Mouse (Mus musculus) naive thymus-derived CD4-positive, alpha-beta T cell, adult 2 months (primary cell): ENCODE results near the gene Ldb3.

Source experiments
- DNase-seq: peaks from one replicate; pipeline ENCODE4 v3.0.0-alpha.2; 2011; ENCODE audit warnings: low read depth

The Ldb3 gene

DNA sequence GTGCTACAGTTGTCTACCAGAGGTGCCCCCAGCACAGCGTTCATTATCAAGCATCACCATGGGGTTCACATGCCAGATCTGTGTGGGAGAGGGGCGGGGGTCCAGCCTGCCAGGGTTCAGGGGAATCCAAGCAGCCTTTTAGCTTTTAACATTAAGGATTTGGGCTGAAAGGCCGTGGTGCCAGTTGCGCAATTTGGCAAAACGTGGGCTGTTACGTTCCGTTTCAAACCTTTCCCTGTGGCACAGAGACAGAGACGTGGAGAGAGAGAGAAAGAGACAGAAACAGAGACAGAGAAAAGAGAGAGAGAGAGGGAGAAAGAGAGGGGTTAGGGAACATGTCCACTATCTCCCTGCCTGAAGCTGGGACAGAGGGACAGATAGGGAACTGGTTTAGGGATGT lies 26.8 kb downstream of the Ldb3 start:
- DNase-seq, result no peak

DNA sequence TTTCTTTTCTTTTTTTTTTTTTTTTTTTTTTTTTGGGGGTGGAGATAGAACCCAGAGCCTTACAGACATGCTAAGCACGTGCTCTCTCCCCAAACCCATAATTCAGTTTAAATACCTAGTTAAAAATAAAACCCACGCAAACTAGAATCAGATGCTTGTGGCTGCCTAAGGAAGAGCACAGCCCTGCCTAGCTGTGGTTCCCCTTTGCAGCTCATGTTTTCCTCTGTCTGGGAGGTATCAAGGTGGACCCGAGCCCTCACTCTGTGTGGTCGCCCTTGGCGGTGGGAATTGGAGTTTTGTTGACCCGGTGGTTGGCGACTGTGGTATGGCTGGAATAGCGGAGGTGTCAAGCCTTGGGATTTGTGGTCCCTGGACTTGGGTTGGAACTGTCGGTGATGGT lies 29.5 kb downstream of the Ldb3 start:
- no peak for DNase-seq

DNA sequence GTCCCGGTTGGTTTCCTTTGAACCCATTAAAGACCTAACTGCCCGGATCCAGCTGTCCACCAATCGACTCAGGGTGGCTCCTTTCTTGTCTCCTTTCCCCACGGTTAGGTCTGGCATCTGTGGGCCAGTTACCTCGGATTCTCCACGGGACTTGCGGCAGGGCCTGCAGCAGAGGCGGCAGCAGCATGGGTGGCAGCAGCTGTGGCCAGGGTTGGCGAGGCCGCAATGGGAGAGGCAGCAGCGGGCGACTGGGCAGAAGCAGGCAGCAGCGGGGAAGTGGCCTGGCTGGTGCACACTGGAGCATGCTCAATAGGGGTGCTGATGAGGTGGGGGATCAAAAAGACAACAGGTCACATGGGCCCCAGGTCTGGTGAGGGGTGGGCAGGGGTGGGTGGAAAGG lies 33.3 kb downstream of the Ldb3 start:
- no peak for DNase-seq

DNA sequence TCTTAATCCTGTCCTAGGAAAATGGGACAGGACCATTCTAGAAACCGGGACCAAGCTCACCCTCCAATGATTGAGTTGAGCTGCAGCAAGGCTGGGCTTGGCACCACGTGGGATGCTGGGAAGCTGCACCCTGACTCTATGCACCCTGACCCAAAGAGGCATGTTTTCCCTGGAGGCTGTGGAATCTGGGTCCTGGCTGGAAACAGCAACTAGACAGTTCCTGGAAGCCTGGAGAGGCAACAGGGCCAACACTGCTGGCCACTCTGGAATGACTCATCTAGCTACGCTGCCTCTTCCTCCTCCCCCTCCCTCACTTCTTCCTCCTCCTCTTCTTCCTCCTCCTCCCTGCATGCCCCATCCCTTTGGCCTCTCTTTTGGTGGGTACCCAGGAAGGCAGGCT lies 34.4 kb downstream of the Ldb3 start:
- DNase-seq, result no peak

DNA sequence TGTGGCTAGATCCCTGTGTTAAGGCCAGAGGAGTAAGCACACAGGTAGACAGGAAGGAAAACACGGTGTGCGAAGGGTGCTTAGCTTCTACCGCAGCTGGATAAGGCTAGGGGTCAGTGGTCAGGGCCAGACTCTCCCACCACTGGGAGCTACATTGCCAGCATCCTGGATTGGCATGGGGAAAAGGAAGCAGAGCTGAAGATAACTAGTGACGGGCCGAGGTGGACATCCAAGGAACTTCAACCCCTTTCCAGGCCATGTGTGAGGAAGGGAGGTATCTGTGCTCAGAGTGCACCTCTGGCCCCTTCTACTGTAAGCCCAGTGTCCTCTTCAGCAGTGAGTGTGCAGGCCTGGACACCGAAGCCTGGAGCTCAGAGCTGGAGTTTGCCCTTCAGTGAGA lies 35.0 kb downstream of the Ldb3 start:
- DNase-seq, result no peak

DNA sequence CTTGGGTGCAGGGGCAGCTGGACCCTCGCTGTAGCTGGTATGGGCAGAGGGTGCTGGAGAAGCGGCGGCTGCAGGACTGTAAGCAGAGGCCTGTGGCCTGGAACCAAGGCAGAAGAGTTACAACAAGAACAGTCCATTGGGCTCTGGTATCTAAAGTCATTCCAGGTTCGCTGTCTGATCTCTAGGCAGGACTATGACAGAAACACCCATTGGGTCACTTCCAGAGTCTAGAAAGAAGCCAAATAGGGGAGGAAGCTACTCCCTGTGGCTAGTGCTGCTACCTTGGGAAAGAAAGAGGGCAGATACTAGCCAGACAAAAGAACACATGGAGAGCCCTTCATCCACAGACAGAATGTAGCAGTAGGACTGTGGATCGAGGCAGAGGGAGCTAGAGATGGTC lies 36.3 kb downstream of the Ldb3 start:
- no peak for DNase-seq

DNA sequence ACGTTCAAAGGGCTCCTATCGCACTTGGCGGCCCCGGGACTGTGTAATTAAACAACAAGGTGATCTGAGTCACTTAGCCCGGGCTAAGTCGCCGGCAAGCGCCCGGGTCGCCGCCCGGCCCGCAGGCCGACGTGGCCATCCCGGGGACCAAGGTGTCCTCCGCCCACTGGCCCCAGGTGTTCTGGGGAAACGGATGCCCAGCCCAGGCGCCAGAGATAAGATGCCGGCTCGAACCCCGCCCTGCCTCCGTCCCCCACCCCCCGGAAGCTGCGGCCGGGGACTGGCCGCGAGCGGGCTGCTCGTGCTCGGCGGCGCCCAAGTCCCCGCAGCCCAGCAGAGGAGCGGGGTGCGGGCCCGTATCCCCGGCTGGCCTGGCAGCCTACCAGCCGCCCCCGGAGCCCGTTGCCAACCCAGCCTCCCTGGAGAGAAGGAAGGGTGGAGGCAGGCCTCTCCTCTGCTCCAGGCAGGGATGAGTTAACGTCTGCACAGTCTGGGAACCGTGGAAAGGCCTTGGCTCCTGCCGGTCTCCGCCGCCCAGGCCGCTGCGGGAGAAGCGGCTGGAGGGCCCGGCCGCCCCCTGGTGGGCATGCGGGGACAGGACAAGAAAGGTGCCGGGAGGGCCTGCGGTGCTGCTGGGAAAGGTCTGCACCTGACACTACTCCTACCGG lies 39.3 kb downstream of the Ldb3 start:
- peak; percentile 73 for DNase-seq

DNA sequence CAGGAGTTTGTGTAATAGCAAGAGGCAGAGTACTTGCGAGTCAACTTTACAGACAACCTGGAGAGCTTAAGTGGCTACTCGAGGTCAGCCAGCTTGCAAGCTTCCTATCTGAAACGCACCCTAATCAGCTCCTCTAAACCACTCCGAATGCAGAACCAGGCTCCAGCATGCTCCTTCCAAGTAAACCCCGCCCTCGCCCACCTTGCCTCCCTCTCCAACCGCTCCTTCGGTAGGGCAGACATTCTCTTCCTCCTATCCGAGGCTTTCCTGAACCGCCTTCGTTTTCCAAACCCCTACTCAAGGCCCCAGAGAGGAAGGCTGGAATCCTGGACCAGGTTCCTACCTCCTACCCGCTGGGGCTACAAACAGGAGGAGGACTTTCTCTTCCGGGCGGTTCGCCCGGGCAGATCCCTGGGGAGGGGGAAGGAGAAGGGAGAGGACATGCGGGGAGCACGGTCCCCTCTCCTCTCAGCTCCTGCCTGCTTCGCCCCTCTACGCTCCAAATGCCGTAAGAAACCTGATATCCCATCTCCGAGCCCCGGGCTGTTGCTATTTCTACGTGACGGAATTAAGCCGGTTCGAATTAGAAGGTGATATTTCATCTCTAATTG lies 40.0 kb downstream of the Ldb3 start:
- peak; percentile 19 for DNase-seq

DNA sequence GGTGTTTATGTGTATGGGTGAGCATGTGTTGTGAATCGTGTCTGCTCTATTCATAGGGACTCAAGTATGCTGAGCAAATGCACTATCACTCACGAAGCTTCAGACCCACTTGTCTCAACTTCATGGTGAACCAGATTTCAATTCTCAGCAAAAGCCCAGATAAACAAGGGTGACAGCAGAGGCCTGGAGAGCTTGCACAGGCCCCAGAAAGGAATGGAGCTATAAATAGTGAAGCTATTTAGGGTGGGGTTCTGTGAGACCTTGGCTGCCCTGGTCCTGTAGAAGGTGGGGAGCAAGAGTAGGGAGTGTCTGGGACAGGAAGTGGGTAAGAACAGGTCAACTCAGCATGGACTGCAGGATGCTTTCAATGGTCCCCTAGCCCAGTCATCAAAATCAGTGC lies 43.9 kb downstream of the Ldb3 start:
- no peak for DNase-seq

DNA sequence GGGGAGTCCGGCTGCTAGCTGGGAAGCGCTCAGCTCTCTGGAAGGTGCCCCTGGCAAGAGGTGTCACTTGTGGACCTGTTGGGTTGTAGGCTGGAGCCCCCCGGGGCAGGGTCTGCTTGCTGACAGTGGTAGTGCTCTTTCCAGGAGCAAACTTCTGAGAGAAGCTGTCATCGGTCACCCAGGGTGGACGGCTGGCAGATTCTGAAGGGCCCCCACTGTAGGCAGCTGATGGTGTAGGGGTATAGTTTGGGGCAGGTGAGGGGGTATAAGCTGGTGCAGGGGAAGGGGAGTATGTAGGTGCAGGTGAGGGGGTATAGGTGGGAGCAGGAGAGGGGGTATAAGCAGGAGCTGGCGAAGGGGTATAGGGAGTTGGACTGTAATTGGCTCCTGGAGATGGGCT lies 44.5 kb downstream of the Ldb3 start:
- no peak for DNase-seq

DNA sequence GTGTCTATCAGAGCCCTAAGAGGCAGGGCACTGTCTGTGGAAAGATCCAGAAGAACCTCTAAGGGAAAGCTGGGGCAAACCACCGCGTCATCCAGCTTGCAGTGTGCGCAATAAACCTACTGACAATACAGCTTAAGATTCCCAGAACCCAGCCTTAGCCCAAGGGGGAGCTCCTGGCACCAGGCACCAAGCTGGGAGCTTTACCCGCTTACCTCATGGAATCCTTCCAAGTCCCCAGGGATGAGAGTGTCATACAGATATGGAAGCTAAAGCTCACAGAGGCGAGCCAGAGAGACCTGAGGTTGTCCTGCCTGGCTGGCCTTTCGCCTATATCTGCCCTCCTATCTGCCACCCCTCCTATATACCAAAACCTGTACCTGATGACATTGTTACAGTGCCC lies 44.9 kb downstream of the Ldb3 start:
- no peak for DNase-seq

DNA sequence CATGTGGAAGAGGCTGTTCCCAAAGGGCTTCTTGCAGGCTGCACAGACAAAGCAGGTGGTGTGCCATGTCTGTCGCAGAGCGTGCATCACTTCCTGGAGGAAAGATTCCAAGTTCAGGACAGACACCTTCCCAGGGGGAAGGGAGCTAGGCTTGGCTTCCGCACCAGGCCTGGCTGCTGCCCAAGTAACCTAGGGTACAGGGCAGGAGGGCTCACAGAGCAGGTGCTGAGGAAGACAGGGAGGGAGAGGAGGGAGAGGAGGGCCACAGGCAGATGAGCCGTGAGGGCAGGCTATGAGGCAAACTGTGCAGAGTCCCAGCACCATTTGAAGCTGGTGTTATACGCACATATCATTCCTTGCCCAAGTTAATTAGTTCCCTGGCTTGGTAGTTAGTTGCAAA lies 46.6 kb downstream of the Ldb3 start:
- DNase-seq, result no peak

DNA sequence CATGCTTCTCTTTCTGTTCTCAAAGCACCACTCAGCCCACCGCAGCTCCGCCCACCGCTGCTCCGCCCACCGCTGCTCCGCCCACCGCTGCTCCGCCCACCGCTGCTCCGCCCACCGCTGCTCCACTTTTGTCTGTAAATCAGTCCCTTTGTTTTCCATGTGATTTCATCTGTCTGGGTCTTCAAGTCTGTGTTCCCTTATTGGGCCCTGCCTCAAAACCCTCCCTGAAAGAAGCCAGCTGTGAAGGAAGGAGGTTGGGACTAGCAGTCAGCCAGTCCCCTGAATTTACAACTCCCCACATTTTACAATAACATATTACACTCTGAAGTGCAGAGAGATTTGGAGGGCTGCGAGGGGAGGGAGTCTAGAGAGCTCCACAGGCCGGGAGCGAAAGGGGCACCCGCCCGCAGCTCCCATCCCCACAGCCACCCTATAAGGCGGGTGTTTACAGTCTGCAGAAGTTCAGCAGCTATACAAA lies 47.8 kb downstream of the Ldb3 start:
- no peak for DNase-seq

DNA sequence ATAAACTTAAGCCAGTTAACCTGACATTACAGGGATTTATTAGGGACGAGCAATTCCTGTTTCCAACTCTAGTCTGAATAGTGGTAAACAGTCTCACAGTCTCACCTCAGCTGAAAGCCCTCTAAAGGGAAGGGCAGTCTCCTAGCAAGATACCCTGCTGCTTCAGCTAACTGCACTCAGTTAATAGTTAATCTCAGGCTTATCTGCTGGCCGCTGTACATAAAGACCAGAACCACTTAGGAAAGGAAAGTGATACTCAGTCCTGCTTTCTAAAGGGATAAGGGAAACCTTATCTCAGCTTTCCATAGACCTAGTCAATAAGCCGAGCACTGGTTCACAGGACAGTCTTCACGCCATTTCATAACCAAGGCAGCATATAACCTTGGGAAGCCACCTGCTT lies 52.6 kb downstream of the Ldb3 start:
- DNase-seq, result no peak

DNA sequence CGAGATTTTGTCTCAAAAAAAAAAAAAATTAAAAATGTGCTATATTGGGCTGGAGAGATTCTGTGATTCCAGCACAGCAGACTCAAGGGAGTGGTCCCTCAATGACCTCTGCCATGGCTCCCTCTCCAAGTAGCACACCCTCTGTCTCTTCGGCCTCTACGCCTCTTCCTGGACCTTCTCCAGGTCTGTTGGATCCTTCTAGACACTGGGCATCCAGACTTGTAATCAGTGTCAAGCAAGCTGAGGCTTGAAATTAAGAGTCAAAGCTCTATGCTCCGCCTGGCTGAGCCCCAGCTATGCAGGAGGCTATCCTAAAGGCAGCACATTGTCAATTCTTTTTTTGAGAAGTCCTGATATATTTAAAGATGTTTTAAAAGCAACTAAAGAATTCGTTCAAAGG lies 54.9 kb downstream of the Ldb3 start:
- DNase-seq, result no peak

DNA sequence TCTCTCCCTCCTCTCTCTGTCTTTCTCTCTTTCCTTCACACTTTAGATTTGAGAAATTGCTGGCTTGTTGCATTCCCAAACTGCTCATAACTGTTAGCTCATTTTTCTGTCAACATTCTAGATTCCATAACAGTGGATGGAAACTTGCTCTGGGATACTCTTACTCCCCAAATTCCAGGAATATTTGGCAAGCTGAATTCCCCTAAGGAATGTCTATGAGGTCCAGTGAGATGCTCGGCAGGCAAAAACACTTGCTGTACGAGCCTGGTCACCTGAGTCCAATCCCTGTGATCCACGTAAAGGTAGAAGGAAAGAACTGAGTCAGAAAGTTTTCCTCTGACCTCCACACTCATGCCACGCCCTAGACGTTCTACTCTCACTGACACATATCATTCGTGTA lies 55.9 kb downstream of the Ldb3 start:
- DNase-seq, result no peak

DNA sequence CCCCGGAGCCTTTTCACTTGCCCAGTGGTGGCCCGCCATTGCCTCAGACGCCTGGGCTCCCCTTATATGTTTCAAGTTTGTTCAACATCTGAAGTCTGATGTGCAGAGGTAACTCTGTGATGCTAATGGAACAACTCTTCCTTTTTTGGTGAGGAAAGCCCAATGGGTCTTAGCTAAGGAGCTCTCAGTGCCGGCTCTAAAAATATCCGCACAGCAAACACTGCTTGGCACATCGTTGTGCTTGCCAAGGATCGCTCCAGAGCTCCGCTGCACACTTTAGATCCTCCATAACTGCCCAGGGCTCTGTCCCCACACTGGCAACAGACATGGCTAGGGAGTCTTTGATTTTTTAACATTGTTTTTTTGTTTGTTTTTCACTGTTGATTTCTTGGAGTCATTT lies 59.7 kb downstream of the Ldb3 start:
- no peak for DNase-seq

DNA sequence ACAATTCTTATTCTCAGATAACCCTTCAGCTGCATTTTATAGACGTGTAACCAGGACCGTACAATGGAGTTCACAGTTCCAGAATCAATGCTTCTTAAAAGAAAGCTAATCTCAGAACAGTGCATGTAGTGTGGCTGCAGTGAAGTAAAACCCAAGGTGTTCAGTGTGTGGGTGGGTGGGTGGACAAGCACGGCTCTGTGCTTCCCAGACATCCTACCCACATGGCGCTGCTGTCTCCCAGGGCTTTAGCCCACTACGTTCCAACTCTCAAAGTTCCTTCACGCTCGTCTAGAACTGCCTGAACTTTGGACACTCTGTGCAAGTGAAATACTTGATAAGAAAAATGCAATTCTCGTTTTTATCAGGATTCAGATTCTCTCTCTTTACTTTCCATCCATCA lies 65.8 kb downstream of the Ldb3 start, which contains the start of gene 9230112D13Rik:
Gene 9230112D13Rik, minus strand, starts transcription at position 101 of the 400 bp plus-strand sequence.
- DNase-seq, result no peak

DNA sequence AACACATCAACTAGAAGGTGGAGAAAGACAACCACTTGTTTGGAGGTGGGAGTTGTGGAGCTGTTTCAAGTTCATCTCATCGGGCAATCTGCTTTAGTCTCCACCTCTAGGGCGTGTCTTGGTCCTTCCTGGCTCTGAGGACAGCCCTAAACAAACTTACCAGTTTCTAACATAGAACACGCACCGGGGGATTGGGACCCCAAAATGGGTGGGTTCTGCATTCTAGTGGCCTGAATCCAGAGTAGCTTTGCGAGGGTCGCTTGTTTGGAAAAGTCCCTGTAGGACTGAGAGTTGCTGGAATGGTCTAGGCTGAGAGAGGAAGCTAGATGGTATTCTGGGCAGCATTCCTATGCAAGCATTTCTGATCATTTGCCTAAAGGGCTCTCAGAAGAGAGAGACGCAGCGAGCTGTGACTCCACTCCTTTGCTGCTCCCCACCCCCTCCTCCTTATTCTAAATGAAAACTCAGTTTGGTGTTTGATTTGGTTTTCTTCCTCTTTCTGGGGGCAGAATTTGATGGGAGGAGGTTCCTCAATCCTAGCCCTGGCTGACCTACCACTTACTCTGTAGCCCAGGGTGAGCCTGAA lies 70.4 kb downstream of the Ldb3 start:
- DNase-seq, result no peak

DNA sequence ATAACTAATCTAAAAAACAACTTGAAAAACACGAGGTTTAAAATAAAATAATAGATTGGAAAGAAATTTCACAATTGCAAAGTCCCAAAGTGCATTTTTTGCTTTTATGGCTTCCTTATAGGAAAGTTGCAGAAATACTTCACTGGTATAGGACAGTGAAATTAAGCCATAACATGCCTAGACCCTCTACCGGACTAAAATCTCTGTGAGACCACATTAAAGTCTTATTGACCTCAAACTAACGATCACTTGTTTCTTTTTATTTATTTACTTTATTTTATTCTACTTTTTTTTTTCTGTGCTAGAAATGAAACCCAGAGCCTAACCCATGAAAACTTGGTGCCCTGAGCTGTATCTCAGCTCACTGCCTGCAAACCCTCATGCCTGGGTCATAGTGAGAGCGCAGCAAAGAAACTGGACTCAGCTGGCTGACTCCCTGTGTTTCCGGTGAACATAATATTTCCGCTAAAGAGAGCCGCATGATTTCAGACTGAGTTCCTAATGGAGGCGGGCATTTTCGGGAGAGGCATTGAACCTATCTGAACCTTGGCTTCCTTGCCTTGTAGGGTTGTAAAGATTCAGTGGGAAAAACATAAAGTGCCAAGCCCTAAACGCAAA lies 71.4 kb downstream of the Ldb3 start:
- no peak for DNase-seq

DNA sequence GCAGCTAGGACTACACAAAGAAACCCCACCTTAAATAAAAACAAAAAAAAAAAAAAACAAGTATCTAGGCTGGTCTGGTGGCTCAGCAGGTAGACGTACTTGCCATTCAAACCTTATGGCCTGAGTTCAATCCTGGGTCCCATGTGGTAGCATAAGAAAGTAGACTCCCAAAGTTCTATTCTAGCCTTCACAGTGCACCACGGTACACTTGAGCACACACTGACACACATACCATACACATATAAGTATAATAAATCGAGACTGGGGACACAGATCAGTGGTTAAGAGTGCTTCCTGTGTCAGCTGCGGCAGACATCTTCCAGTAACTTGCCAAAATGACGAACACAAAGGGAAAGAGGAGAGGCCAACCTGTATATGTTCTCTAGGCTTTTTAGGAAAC lies 72.6 kb downstream of the Ldb3 start:
- no peak for DNase-seq

DNA sequence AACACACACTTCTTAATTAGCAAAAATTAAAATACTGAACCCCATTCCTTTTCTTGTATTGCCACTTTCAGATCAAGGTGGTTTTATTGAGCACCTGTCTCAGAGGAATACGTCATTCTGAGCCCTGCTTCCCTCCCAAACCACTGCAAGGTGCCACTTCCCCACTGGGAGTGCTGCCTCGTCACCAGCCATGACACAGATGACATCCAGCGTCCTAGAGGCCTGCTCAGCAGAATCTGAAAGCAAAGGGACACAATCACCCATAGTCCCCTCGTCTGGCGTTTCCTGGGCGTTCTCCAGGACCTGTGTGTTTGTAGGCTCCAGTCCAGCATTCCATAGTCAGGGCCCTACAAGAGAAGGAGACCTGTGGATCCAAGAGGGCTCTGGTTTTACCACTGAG lies 74.4 kb downstream of the Ldb3 start:
- no peak for DNase-seq

DNA sequence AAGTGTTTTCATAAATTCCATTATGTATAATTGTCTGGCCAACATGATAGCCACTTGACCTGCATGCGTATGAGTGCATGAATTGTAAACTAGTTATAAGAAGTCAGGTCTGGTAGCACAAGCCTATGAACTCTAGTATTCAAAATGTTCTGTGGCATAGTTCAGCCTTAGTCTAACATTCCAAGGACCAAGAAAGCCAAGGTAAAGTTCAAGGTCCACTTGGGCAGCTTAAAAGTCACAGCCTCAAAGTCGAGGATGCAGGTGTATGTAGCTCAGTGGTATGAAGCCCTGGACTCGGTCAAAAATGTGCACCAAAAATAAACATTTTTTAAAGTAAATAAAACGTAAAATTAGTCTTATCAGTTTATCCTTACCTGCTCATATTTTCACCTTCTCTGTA lies 75.9 kb downstream of the Ldb3 start:
- no peak for DNase-seq
